Mouse (Mus musculus) kidney, adult 2 months (tissue): ENCODE measurements at regions not wholly inside any gene's neighbourhood (a gene's known extent, or its start where the extent isn't known, plus 50 kb on each side); places are given as distances from the start of the nearest gene placed in this dataset.
A peak's percentile ranks its signal among the peaks of the same experiment; 100 is the strongest.

Experiments
- DNase-seq: peaks from one replicate; pipeline ENCODE4 v3.0.0; 2021
- H3K27ac ChIP-seq: fragments of 200-500 bp; 2 replicates; pipeline ENCODE4 v1.5.1; 2012; ENCODE audit warnings: low read depth, low read length, control low read depth, inconsistent platforms; ENCODE audit not compliant: insufficient read depth
- H3K27me3 ChIP-seq: fragments of 200-500 bp; replicated peaks from 2 replicates; pipeline ENCODE4 v1.6.1; 2012; ENCODE audit warnings: mild to moderate bottlenecking, moderate library complexity, low read length, inconsistent platforms; ENCODE audit not compliant: control insufficient read depth, insufficient read depth
- H3K36me3 ChIP-seq: fragments of 200-500 bp; 2 replicates; pipeline ENCODE4 v1.6.1; 2012; ENCODE audit warnings: mild to moderate bottlenecking, moderate library complexity, low read length, inconsistent platforms; ENCODE audit not compliant: control insufficient read depth, insufficient read depth
- H3K4me1 ChIP-seq: fragments of 200-500 bp; 2 replicates; pipeline ENCODE4 v1.6.1; 2011; ENCODE audit warnings: low read length; ENCODE audit not compliant: control insufficient read depth, insufficient read depth
- H3K4me3 ChIP-seq: fragments of 200-500 bp; 2 replicates; pipeline ENCODE4 v1.5.1; 2011; ENCODE audit warnings: mild to moderate bottlenecking, low read depth, low read length, control low read depth; ENCODE audit not compliant: insufficient read depth
- CTCF ChIP-seq: fragments of 200-500 bp; conservative IDR thresholded peaks from 2 replicates; pipeline ENCODE4 v1.5.1; 2011; ENCODE audit warnings: low read depth, mild to moderate bottlenecking, control low read depth, low read length, moderate library complexity, mixed read lengths; ENCODE audit not compliant: insufficient read depth, insufficient read length
- POLR2A ChIP-seq: fragments of 200-500 bp; IDR thresholded peaks from one replicate; pipeline ENCODE4 v1.6.1; 2011; ENCODE audit warnings: low read depth, low read length, control low read depth
- WGBS: fragments of 180-500 bp; shearing (Covaris S2); methylation state at CpG from one replicate; pipeline ENCODE4 v1.1.7; 2018; 5-methylcytosine and 5-hydroxymethylcytosine counted together

DNA sequence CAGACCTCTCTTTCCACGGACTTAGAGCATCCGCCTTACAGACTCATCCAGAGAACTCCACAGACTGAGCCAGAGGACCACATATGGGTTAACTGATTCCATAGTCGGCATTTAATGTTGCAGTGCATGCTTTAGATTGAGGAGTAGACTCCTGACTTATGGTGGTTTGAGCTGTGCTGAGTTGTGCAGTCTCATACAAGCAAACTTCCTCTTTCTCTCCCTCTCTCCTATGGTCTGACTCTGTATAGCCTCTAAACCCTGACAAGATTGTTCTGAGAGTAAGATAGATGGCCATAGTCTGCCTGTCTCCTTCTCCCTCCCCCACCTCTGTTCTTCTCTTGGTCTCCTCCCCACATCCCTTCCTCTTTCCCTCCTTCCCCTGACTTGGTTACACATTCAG, 616.0 kb downstream of the Ryr2 start:
- TF ChIP-seq POLR2A (no peak), CTCF (no peak)
- H3K4me1 ChIP-seq: no peaks in the 10 kb centered on the region
- H3K27ac ChIP-seq: no peak overlapping the region
- DNase-seq: no peak
- no peaks in the 10 kb centered on the region for H3K27me3 ChIP-seq
- WGBS: 79% methylated on average over 3 of the region's 3 CpGs
- H3K4me3 ChIP-seq: no peak overlapping the region
- no peaks in the 10 kb centered on the region for H3K36me3 ChIP-seq

DNA sequence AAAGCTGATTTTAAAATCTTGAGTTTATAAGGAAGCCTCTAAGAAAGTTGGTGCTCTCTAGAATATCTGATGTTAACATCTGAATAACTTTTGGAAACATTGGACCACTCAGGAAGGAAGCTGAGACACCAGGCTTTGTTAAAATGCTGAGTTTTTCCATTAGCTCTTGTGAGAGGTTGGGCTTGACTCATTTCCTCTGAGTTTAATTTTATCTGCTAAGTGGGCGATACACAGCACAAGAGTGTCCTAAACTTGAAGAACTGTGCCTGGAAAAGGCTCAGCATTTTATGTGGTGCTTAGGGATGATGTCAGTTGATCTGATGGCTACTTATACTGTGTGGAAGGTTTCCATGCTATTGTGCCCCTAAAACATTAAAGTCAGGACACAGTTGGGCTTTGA, 623.6 kb downstream of the Ryr2 start:
- Histone ChIP-seq H3K36me3 (no peaks in the 10 kb centered on the region), H3K4me1 (no peaks in the 10 kb centered on the region), H3K27ac (peak overlapping the region; percentile 78; the same call in 1 of the 2 replicates), H3K27me3 (no peaks in the 10 kb centered on the region), H3K4me3 (no peak overlapping the region)
- 59% methylated on average over 1 of the region's 1 CpGs for WGBS
- TF ChIP-seq POLR2A (no peak), CTCF (no peak)
- peak; percentile 11 for DNase-seq

- Histone ChIP-seq H3K27ac (peak overlapping the region; percentile 31; the same call in 1 of the 2 replicates), H3K36me3 (no peaks in the 10 kb centered on the region), H3K27me3 (no peaks in the 10 kb centered on the region), H3K4me3 (no peak overlapping the region), H3K4me1 (no peaks in the 10 kb centered on the region)
- DNase-seq: no peak
- WGBS: 52% methylated on average over 3 of the region's 3 CpGs
- TF ChIP-seq CTCF (no peak), POLR2A (no peak)
Measured at GRCm38 (mm10) chr13:11482701-11483100, 624.0 kb downstream of the Ryr2 start.

GRCm38 (mm10) chr13:11460251-11460650, 646.5 kb downstream of the Ryr2 start:
- no peak for TF ChIP-seq POLR2A
- no peak for TF ChIP-seq CTCF
- 88% methylated on average over 2 of the region's 2 CpGs for WGBS
- Histone ChIP-seq H3K27ac (no peak overlapping the region), H3K4me1 (no peaks in the 10 kb centered on the region), H3K27me3 (no peaks in the 10 kb centered on the region), H3K4me3 (no peak overlapping the region), H3K36me3 (no peaks in the 10 kb centered on the region)
- DNase-seq: no peak

DNA sequence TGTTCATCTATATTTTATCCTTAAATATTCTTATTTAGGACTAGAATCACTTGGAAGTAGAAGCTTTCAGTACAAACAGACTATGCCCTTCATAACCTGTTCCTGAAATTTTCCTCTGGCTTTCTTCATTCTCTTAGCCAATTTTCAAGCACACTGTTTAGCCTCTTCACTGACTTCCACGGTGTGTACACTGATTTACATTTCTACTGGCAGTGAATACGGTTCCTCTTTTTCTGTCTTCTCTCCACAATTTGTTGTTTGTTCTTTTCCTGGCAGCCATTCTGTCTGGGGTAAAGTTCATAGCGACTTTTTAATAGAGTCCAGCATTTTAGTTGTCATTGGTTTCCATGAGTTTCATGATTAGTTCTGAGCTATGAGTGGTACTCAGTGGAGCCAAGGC, 651.6 kb downstream of the Ryr2 start:
- Histone ChIP-seq H3K27ac (no peak overlapping the region), H3K36me3 (no peaks in the 10 kb centered on the region), H3K27me3 (no peaks in the 10 kb centered on the region), H3K4me1 (no peaks in the 10 kb centered on the region), H3K4me3 (no peak overlapping the region)
- TF ChIP-seq CTCF (no peak), POLR2A (no peak)
- 71% methylated on average over 3 of the region's 3 CpGs for WGBS
- no peak for DNase-seq

GRCm38 (mm10) chr13:11452448-11452847, 654.3 kb downstream of the Ryr2 start:
- H3K36me3 ChIP-seq: no peaks in the 10 kb centered on the region
- H3K27me3 ChIP-seq: no peaks in the 10 kb centered on the region
- DNase-seq: no peak
- H3K4me1 ChIP-seq: no peaks in the 10 kb centered on the region
- H3K27ac ChIP-seq: no peak overlapping the region
- no peak overlapping the region for H3K4me3 ChIP-seq
- TF ChIP-seq POLR2A: no peak
- WGBS: 83% methylated on average over 2 of the region's 2 CpGs

GRCm38 (mm10) chr13:11432465-11433339, 674.0 kb downstream of the Ryr2 start:
- Histone ChIP-seq H3K4me3 (no peak overlapping the region), H3K27me3 (no peaks in the 10 kb centered on the region), H3K4me1 (no peaks in the 10 kb centered on the region), H3K36me3 (no peaks in the 10 kb centered on the region), H3K27ac (no peak overlapping the region)
- no peak for DNase-seq
- TF ChIP-seq CTCF (no peak), POLR2A (no peak)
- 76% methylated on average over 7 of the region's 7 CpGs for WGBS

- H3K27ac ChIP-seq: no peak overlapping the region
- H3K4me1 ChIP-seq: no peaks in the 10 kb centered on the region
- H3K4me3 ChIP-seq: no peak overlapping the region
- no peak for DNase-seq
- H3K36me3 ChIP-seq: no peaks in the 10 kb centered on the region
- no peaks in the 10 kb centered on the region for H3K27me3 ChIP-seq
- TF ChIP-seq POLR2A (no peak), CTCF (no peak)
Measured at GRCm38 (mm10) chr13:11426820-11427219, 679.9 kb downstream of the Ryr2 start.
